Mouse (Mus musculus) bone marrow macrophage, adult 2 months (primary cell): ENCODE results near the gene Arl14.

Experiments used
- CTCF ChIP-seq: IDR thresholded peaks from 2 replicates; pipeline ENCODE4 v1.5.1; 2012; ENCODE audit warnings: low read depth, mild to moderate bottlenecking, low read length, moderate library complexity
- POLR2A ChIP-seq: IDR thresholded peaks from 2 replicates; pipeline ENCODE4 v1.6.1; 2012; ENCODE audit warnings: mild to moderate bottlenecking, low read depth, low read length, borderline replicate concordance

- no peak for TF ChIP-seq CTCF
- no peak for TF ChIP-seq POLR2A
Measured at GRCm38 (mm10) chr3:69175229-69175628, 47.0 kb upstream of the Arl14 start.
